Mouse (Mus musculus) ovary, postnatal 10 days (tissue): Measurements from ENCODE around the gene Pced1b.

Source experiments
- DNase-seq: peaks from one replicate; pipeline ENCODE4 v3.0.0; 2022; ENCODE audit warnings: low spot score

The Pced1b gene

GRCm38 (mm10) chr15:97257206-97257775 is 10.4 kb downstream of the Pced1b start:
- DNase-seq = no peak

GRCm38 (mm10) chr15:97258483-97259230 is 11.8 kb downstream of the Pced1b start:
- DNase-seq = no peak

DNA sequence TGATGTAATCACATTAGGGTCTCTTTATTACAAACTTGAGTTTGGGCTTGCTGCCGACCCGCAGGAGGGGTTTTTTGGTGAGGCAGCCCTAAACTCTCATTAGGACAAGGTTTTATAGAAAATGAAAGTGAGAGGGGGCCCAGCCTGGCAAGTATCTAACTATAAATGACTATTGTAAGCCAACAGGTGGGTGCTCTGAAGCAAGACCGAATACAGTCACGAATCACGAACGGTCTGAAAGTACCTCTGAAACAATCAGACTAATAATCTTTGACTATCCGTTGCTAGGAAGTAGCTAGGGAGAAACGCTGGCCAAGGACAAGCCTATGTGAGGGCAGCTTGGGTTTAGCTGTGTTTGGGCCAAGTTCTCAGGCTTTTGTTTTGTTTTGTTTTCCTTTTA is 12.4 kb downstream of the Pced1b start:
- DNase-seq = no peak

DNA sequence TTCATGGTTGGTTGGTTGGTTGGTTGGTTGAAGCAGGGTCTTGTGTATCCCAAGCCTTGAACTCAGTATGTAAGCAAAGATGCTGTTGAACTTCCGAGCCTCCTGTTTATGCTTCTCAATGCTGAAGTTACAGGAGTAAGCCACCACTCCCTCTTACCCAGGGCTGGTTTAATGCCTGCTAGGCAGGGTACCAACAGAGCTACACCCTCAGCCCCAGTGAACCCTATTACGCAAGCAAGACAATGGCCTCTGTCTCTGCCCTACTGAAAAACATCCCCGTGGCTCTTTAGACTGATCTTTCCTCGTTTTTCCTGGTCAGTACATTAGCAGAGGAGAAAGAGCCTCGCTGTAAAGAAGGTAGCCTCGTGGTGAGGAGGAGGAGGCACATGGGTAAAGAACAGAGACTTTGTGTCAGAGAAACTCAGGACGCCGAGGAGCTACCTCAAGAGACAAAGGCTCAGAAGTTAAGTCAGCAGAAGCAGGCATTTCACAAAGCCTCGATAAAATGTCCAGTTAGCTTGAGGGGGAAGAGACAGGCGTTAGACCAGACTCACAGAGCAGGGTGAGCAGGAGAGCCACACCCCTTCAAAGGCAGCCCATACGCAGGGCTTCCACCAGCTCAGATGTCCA is 13.2 kb downstream of the Pced1b start:
- no peak for DNase-seq

DNA sequence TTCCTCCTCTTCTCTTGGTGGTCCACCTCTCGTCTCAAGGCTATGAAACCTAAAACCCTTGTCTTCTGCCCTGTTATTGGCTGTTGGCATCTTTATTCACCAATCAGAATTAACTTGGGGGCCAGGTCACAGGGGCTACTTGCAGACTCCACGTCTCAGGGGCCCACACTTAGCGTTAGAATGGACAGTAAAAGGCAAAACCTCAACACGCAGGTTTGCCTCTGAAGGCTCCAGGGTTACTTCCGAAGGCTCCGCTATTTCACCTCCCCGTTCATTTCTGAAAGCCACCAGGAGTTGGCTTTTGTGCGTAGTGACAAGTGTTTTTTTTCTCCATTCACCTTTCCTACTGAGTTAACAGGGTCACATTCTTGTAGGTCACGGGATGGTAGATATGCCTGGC is 15.3 kb downstream of the Pced1b start:
- DNase-seq = no peak

- no peak for DNase-seq
These were observed 19.4 kb downstream of the Pced1b start for GRCm38 (mm10) chr15:97266236-97266845.

DNA sequence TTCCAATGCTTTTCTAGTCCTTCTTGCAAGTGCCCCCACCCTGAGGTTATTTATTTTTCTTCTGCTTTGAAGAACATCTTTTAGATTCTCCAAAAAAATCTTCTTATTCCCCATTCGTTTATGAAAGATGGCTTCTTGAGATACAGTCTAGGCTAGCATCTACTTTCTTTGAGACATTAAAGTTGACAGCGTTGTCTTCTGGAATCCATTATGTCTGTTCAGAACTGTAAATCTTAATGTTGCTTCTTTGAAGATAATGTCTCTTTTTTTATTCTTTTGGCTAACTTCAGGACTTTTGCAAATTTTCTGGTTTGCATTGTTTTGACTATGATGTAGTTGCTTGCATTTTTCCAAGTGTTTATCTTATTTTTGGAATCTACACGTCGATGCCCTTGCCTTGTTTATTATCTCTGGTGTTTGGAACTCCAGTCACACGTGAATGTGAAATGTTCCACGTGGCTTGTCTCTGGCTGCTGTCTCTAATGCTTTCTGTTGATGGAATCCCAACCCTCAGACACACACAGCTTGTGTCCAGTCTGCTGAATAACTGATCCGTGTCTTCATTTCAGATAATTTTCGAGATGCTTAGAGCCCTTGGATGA is 20.3 kb downstream of the Pced1b start:
- DNase-seq = no peak

GRCm38 (mm10) chr15:97271985-97272697 is 25.2 kb downstream of the Pced1b start:
- DNase-seq = no peak

DNA sequence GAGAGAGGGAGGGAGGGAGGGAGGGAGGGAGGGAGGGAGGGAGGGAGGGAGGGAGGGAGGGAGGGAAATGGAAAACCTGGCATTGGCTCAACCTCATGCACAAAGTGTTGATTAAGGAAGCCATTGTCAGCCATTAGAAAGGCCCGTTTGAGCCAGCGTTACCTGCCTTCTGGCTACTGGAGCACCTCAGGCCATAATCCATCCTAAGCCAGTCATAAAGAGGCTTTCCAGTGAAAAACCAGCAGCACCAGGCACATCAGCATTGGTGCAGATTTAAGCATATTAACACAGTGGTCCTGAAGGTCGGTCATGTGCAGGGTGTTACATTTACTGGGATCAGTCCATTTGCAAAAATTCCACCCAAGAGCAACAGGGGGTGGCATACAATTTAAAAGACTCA is 25.9 kb downstream of the Pced1b start:
- DNase-seq = no peak

DNA sequence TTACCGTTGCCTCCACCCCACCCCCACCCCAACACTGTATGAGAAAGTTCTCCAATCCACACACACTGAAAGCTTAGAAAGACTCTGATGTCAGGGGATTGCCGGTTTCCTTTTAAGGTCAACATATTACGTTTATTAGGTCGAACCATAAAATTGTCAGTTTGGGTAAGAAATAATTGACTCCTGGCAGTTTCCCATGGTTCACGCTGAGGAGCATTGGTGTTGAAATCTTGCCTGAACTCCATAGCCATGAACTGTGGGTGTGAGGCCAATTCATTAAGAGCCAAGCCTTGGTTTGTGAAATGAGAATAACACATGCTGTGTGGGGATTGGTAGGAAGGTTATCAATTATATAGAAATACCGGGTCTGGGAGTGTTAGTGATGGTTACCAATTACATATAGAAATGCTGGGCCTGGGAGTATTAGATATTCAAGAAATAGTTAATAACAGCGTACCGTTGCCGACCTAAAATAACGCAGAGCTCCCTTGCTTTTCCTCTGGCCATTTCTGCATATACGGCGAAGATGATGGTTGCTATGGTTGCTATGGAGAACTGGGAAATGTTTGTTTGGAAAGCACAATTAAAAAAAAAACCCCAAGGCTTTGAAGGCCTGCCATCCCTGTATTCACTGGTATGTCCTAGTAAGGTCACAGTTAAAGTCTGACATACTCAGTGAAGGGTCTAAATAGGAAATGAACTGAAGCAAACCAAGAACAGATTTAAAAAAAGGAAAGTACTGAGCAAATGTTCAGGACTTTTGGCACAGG is 28.9 kb downstream of the Pced1b start:
- DNase-seq = no peak

- no peak for DNase-seq
These were observed 29.8 kb downstream of the Pced1b start for GRCm38 (mm10) chr15:97276660-97277153.

DNA sequence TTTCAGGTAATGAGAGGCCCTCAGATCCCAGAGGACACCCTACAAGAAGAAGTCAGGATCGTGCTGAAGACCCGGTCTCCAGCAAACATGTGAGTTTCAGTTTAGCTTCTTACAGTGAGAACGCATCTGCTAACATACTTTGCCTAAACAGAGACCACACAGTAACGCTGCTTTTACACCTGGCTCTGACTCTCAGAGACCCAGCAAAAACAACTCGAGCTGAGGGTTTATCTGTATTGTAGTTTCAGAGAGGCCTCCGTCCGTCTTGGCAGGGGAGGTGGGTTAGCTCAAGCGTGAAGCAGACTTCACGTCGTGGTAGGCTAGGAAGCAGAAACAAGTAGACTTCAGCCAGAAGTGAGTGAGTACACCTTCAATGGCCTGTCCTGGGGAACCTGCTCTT is 30.4 kb downstream of the Pced1b start:
- no peak for DNase-seq

GRCm38 (mm10) chr15:97278340-97278948 is 31.5 kb downstream of the Pced1b start:
- DNase-seq = no peak

DNA sequence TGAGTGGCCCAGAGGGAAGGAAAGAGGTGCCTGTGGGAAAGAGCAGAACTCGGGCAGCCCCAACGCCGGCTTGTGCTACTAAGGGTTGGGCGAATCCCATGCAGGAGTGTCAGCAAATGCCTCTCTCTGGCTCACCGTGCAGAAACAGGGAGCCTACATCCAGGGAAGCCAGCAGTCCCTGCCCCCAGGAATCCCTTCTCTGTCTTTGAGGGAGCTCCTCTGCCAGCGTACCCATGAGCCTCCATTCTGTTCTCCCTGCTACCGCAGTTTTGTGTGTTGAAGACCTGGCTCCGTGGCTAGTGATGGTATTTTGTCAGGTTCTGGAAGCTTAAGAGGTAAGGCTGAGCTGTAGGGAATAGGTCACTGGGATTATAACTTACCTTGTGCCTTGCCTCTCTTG is 33.2 kb downstream of the Pced1b start:
- DNase-seq = no peak

GRCm38 (mm10) chr15:97280776-97281175 is 33.9 kb downstream of the Pced1b start:
- DNase-seq = no peak

DNA sequence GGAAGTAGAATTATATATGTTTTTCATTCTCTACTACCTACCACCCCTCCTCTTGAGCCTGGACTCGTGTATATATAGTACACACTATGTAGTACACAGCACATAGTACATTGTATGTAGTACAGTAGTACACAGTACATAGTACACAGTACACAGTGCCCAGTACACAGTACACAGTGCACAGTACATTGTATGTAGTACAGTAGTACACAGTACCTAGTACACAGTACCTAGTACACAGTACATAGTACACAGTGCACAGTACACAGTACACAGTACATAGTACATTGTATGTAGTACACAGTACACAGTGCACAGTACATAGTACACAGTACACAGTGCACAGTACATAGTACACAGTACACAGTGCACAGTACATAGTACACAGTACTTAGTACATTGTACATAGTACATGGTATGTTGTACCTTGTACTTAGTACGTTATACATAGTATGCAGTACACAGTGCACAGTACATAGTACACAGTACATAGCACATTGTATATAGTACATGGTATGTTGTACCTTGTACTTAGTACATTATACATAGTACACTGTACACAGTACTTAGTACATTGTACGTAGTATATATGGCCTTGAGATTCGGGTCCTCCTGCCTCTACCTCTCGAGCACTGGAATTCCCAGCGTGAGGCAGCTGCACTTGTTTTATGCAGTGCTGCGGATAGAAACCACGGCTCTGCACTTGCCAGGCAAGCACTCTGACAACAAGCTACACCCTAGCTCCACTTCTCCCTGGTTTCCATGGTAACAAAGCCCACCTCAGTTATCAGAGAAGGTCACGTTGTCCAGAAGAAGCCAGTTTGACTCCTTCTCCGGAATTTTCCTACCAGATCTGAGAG is 35.0 kb downstream of the Pced1b start:
- DNase-seq = no peak

- DNase-seq = no peak
These were observed 35.6 kb downstream of the Pced1b start for GRCm38 (mm10) chr15:97282572-97282881.

DNA sequence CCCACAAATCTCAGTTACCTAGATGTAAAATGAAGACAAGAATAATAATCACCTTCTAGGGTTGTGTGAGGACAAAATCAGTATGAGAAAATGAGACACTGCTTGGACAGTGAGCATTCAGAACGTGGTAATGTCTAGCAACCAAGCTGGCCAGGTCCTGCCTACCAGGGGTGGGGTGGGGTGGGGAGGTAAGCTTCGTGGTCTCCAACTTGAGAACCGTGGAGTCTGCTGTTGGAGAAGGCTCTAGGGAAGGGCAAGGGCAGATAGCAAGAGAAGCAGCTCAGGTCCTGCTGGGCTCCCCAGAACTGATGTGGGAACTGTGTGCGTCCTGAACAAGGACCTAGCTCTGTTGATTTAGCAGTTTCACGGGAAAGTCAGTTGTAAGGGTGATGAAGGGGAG is 37.3 kb downstream of the Pced1b start:
- no peak for DNase-seq

DNA sequence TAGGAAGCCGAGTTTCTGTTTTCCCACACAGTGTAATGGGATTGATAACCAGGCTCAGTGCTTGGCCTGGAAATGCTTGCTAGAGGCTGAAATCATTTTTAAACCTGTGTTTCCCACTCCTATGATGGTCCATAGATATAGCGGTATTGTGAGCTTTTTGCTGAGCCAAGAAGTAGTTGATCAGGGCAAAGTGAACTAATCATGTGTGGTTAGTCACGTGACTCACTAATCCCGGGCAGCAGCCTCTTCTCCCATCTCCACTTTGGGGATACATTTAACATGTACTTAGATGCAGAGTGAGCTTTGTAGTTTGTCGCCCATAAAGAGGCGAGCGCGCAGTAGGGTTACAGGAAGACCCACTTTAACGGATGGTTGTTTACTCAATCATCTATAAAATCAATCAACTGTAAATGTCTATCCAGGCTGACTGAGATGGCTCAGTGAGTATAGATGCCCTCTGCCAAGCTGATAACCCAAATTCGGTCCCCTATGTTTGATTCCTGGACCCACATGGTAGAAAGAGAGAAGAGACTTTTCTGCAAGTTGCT is 38.8 kb downstream of the Pced1b start:
- no peak for DNase-seq

DNA sequence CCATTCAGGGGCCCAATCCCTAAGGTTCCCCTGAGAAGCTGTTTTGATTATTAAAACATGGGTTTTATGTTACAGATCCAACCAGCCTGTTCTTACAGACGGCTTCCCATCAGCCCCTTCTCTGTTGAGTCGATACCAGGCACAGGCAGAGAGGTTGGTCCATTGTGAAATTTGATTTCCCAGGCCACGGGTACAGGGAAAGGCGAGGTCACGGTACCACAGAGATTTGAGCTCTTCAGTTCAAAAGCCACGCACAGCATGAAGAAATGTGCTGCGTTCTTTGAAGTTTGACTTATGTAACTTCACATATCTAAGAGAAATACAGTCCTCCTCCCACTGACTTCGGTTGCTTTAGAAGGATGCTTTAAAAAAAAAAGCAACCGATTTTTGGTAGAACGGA is 39.8 kb downstream of the Pced1b start:
- no peak for DNase-seq
